Mouse (Mus musculus) naive thymus-derived CD4-positive, alpha-beta T cell, adult 2 months (primary cell): ENCODE measurements around the gene Tmed3.

ENCODE experiments used
- DNase-seq: peaks from one replicate; pipeline ENCODE4 v3.0.0-alpha.2; 2011; ENCODE audit warnings: low read depth

The Tmed3 gene

DNA sequence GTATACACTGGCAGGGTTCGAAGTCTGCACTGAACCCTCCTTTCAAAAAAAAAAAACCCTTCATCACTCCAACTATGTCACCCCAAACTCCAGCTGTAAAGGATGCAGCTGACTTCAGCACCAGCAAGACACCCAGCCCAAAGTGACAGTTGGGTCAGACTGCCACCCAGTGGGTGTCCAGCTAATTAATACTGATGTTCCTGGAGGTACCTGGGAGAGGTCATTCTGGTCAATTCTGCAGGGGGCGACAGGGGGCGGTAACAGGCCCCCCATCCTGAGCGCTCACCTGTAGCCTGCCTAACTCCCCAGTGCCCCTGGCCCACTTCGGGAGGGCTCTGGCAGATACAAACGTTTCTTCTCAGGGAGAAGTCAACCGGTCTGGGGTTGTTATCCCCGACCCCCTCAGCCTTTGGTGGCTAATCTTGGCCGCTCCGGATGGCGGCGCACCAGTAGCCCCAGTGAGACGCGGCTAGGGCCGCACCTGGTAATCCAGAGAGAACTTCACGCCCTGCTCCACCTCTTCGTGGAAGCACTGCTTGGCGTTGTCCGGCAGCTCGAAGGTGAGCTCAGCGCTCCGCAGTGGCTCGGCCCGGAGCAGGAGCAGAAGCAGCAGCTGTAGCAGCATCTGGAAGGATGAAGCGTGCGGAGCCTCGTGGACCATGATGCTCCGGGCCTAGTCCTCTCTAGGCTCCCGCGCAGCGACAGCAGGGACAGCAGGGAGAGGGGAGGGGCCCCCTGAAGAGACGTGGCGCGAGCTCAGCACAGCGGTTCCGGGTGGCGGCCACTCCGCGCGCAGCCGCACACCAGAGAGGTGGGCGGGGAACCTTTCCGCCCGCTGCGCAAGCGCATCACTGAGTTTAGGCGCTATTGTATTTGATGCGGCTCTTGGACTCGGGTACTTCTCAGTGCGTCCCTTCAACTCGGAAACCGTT, at the start of gene Tmed3:
TSS of gene Tmed3 (minus strand) at position 804 of the 932 bp plus-strand sequence.
- peak; percentile 95 for DNase-seq

DNA sequence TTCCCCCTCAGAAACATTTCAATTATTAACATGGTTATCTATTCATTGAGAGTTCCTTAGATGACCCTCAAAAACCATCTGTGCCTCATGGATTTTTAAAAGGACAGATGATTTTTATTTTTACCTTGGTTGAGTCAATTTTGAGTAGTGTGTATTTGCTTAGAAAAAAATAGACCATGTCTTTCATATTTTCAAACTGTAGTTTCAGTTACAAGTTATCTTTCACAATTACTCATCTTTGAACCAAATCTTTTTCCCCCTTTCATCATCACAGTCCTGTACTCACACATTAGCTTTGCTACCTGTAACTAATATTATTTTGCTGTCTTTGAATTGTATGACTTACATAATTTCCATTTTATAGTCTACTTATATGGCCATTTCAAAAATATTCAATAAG, 35.2 kb upstream of the Tmed3 start:
- DNase-seq = no peak

DNA sequence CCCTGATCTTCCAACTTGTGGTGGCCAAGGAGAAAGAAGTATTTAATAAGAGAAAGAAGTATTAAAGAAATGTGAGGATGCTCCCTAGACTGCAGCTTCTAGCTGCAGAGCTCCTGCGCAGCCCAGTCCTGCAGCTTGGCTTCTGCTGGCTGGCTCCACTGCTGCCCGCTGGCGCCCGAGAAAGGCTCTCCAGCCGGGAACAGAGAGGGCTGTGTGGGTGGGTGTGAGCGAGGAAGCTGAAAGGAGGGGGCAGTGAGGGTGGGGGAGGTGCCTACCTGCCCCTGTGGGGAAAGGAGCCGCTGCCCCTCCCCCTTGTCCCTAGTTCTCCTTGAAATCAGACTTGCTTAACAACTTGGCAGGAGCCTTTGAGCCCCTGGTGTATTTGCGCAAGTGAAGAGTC, 33.4 kb upstream of the Tmed3 start, which contains the start of gene Ankrd34c:
TSS of gene Ankrd34c (minus strand) at position 181 of the 400 bp plus-strand sequence.
- no peak for DNase-seq

DNA sequence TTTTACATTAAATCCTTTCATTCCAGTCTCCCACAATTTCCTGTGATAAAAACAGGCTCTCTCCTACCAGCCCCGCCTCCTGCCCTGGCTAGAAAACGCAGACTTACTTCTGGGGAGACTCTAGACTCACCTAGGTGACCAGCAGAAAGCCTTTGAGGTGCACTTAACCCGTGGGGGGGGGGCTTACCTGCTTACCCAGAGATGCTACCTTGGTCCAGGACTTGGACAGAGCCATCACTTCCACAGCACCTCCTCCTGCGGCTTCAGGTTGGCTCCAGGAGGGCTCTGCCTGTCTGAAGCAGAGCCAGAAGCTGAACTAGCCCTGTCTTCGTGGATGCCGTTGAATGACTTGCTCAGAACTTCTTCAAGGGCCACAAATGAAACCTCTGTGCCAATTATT, 33.0 kb upstream of the Tmed3 start:
- no peak for DNase-seq

DNA sequence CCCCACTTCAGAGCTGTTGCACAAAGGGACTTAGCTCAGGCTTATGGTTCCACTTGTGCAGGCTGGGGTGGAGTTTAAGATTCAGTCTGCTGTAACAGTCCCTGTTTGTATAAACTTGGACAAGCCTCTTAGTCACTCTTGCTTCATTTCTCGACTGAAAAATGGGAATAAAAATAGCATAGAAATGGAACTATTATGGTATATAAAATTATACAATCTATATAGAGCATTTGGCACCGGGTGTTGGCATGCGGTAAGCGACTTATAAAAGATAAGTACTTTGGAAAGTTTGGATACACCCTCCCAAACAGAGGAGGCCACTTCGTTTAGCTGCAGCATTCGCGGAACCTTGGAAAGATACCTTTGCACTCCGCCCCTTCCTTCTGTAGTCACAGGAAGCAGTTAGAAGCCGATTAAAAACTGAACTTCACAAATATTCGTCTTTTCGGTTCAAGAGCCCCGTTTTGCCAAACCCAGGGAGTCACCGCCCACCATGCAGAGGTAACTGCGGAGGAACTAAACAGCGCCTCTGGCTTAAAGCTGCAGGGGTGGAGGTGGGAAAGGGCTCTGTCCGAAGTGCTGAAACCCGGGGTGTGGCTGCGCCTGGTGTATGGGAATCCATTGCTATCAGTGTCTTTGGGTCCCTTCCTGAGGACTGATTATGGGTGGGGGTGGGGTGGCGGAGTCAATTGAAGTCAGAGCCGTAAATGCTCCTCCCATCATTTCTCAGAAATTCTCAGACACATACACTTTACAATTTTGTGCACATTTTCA, 32.3 kb upstream of the Tmed3 start:
- DNase-seq = no peak

DNA sequence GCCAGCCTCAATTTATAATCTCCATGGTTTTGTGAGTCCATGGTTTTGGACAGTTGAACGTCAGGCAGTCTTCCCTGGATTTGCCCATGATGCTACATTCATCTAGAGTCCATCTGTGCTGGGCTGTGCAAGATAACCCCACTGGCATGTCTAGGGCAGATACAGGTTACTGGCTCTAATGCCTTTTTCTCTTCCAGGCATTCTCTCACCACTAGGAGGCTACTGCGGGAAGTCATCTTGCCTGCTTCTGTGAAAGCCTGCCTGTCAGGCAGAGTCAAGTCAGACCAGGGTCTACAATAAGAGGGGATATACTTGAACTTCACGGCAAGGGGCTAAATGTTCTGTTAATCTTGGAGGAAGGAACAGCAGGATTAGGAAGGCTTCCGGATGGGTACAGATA, 2.0 kb upstream of the Tmed3 start:
- peak; percentile 53 for DNase-seq

DNA sequence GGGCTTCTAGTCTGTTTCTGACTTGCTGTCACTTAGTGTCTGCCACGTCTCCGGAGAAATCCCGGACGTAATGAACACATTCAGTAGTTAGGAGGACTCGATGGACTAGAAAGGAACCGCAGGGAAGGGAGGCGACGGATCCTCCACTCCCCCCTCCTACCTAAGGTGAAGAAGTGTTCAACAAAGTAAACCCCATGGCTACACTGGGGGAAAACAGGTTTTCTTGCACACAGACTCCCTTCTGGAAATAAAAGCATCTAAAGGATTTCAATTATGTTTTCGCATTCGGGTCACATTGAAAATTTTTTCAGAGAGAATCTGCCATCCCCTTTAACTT, 297 bp upstream of the Tmed3 start:
- no peak for DNase-seq

DNA sequence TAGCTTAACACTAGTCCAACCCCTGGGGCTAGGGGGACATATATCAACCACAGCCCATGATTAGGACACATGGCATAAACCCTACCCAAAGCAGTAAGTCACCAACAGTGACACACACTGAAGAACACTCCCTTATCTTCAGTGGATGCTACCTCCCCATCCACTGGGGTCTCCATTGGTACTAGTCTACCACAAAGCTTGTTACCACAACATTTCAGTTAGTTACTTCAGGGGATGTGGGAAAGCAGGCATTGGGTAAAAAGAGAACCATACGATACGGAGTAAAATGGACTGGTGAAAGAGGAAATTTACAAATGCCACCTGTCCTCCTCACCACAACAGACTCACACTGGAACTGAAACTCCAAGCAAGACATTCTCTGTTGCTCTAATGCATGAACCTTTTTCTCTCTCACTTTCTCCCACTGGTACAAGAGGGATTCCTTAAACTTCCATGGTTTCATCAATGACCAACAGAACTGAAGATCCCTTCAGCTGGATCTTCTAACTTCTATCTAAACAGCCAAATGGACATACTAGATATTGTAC, 3.9 kb downstream of the Tmed3 start:
- no peak for DNase-seq

DNA sequence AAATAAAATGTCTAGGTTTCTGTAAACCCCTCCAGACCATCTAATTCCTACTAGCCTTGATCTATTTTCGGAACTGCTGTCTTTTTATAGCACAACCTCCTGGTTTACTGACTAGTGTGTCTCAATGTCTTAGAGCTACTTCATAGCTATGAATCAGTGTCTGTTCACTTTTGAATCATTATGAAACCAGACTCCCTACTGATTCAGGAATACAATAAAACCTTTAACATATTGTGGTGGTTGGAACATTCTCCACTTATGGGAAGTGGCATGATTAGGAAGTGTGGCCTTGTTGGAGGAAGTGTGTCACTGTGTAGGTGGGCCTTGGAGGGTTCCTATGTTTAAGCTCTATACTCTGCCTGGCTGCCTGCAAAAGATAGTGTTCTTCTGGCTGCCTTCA, 9.7 kb downstream of the Tmed3 start:
- no peak for DNase-seq

DNA sequence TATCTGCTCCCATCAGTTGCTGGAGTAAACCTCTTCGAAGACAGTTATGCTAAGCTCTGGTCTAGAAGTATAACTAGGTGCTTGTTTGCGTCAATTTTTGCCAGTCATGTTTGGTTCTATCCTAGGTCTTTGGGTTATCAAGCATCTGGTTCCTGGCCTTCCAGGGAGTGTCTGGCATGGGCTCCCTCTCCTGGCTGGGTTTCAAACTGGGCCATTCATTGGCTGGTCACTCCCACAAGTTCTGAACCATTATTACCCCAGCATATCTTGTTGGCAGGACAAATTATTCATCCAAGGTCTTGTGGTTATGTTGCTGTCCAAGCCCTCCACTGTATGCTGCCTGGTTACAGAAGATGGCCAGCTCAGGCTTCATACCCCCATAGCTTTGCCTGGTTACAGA, 11.2 kb downstream of the Tmed3 start:
- DNase-seq = no peak

DNA sequence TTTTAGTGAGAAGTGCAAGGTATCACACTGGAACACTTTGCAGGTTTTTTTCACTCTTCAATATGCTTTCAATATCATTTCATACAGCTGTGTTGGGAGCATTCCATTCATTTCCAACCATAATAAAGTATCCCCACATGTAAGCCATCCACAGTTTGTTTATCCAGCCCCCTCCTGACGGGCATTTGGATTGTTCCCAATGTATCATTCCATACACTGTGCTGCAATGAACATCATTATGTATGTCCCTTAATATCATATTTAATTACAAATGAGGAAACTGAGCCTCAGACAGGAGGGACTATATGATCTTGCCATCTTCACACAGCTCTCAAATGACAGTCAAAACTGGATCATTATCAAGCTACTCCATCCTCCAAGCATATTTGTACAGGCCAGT, 15.7 kb downstream of the Tmed3 start:
- no peak for DNase-seq

DNA sequence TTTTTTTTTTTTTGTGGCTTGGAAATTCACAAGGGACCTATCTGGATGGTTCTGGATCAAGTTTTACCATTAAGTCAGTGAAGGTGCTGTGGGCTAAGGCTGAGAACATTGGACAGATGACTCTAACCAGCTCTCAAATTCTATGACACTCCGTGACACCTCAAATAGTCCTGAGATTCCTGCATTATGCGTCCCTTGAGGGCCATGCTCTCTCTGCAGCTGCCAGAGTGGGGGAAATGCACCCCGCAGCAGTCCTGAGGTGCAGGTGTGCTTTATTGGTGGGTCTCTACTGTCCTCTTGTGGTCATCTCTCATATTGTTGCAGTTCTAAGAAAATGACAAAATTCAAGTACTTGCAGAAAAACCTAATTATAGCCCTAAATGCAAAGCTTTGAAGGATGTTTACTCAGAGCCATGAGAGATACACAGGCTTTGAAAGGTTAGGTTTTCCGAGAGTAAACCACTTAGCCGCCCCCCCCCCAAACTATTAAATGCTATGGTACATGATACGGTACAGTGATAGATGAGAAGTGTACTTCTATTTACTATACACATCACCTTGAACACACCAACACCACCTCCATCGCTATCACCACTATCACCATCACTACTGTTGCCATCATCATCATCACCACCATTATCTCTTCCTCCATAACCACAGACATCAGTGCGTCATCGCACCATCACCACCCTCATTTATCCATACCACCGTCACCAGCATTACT, 17.2 kb downstream of the Tmed3 start:
- peak; percentile 31 for DNase-seq

DNA sequence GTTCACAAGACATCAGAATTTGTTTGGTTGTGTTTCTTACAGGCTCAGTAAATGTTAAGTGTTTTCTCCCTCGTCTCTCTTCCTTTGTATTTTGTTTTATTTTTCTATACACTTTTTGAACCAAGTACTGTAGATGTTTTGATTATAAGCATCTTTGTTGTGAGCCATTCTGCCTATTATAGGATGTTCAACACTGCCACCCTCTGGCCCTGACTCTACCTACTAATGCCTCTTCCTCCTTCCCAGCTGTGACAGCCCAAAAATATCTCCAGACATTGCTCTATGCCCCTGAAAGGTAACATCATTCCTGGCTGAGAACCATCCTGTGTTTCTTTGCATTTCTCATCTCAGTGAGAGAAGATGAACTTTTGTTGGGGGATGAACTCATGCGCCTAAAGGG, 18.6 kb downstream of the Tmed3 start:
- DNase-seq = no peak

DNA sequence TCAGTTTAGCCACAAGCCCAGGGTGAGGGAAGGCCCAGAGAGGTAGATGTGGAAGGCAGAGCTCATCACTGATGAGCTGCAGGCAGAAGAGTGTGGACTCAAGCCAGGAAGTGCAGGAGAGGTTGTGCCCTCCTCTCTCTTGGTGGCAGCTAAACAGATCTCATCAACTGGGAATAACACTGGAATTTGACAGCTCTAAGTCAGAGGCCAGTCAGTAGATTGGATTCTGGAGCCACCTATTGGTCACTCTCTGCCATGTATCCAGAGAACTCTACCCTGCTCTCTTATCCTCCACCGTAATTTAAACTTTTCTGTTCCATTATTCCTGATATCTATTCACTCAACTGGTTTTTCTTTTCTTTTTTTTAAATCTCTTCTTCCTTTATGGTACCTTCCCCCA, 25.9 kb downstream of the Tmed3 start:
- DNase-seq = no peak

DNA sequence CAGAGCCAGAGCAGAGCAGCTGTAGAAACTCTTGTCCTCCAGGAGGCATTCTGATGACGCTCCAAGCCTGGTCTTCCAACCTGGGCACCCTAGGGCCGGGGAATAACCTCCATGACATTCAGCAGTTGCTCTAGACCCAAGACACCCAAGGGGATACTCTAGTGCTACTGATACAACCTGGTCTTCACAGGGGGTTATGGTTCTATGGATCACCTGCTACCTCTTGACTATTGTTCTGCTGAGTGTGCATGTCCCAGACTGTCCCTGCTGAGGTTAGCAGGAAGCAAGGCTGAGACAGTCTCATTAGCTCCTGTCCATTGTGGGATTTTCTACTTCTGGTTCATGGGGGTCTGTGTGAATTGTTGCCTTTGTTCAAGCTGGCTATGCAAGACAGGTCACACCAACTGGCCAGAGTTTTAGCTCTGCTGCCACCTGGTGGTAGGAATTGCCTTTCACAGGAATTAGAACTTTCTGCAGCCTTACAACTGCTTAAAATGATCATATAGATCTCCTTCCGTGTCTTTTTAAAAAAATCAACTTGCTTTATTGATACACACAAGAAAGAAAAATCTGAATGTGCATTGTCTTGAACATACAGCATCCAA, 30.8 kb downstream of the Tmed3 start:
- peak; percentile 79 for DNase-seq

DNA sequence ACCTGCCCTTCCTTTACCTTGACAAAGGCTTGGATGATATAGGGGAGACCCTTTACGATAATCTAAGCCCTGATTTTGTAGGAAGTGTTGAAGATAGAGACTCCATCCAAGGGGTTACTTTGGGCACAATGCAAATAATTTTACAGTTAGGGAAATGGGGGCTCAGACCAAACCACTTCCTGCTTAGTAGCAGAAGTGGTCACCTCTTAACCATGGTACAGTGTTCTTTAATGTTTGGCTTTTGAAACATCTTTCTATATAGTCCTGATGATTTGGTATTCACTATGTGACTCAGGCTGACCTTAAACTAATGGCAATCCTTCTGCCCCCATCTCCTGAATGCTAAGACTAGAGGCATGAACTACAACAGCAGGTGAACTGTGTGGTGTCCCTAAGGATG, 31.5 kb downstream of the Tmed3 start:
- DNase-seq = no peak

DNA sequence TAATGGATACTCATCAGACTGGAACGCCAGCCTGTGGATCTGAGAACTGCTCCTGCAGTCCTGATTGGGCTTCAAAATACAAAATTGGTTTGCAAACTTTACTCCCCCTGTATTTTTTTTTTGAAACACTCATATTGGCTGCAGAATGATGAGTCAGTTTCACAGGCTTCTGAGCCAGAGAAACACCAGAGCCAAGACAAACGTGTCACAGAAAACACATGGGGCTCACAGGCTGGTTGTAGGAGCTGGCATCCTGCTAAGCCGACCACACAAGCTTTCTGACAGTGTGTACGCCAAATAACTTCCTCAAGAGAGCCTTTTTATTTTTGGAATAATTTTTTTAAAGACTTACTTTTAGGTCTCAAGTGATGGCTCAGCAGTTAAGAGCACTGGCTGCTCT, 35.0 kb downstream of the Tmed3 start:
- DNase-seq = no peak

DNA sequence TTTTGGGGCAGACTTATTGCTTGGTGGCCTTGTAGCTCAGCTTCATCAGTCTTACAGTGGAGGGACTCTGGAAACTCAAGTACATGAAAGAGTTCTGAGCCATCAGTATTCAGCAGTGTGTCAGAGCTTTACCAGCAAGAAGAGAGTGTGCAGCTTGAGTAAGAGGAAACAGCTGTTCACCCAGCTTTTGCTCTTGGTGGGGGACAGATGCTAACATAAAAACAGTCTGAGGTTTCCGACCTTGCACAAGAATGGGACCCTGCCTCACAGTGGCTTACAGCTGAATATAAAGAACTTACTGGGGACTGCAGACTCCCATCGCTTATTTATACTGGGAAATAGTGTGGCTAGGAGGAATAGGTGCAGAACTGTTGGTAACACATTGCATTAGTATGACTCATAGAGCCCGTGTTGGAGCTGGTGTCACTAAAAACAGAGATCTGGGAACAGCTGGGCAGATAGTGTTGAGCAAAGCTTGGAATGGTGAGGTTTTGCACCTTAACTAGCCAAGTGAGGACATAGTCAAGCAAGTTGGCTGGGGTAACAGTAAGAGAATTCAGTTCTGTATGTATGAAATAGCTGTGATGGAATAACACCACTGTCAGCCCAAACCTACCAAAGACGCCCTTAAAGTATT, 37.4 kb downstream of the Tmed3 start:
- no peak for DNase-seq

DNA sequence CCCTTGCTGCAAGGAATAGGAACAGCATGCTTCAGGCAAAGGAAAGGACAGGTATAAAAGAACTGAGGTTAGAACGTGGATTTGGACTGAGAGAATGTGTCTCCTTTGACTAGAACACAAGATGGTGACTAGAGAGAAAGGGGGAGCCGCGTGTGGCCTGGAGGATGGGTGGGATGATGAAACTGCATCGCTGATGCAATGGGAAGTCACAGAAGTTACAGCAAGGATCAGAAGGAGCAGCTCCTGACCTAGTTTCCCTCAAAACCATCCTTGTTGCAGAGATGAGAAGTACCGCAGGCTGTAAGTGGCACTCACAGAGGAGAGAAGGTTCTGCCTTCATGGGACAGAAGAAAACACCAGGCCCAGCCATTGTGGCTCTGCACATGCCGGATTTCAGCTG, 54.0 kb downstream of the Tmed3 start:
- no peak for DNase-seq
